Mouse (Mus musculus): ENCODE results near the gene Rasl11a.

GRCm38 (mm10) chr5:146891127-146891526 lies 46.3 kb downstream of the Rasl11a start:
- TF ChIP-seq CTCF (IDR thresholded peaks at IDR 0.05; ENCODE audit: low read depth, low read length): peak; percentile 85
- TF ChIP-seq POLR2A (IDR thresholded peaks at IDR 0.05; ENCODE audit: borderline replicate concordance, low read depth, low read length): no peak

Data from bone marrow macrophage, adult 2 months (primary cell).